Mouse (Mus musculus) granulocyte monocyte progenitor cell, adult 5-6 weeks (primary cell): ENCODE data around the gene Gm17555. TPM values are rescaled to one million over a fixed set of nuclear protein-coding genes. Genes with fewer than 3 reads are reported as not detected.

Experiments
- total RNA-seq, 2 experiments: library from RNA; stranded (forward) in 1 of 2; stranded (reverse) in 1 of 2; fragments of 200-712, 200-1000 nt in 1 of 2; fragments of >200 nt in 1 of 2; fragmentation: Nextera tagmentation in 1 of 2; gene quantifications; 2 replicates each; pipeline ENCODE4 v1.2.3; 2014 to 2017

The Gm17555 gene
- total RNA-seq, 2 experiments from 2014 or later = not detected

Other genes with a start within 250 kb of the Gm17555 start
- not detected in 2 replicates for gene Fgf7, start 180.4 kb upstream of the Gm17555 start, total RNA-seq (2014; fragmentation: Nextera tagmentation)
- gene Fgf7, start 180.4 kb upstream of the Gm17555 start, total RNA-seq (2017) = not detected in 2 replicates
- not detected in 2 replicates for gene Fam227b, start 63.1 kb upstream of the Gm17555 start, total RNA-seq (2014; fragmentation: Nextera tagmentation)
- gene Fam227b, start 63.1 kb upstream of the Gm17555 start, total RNA-seq (2017) = not detected in 2 replicates
- gene Dtwd1, start 63.0 kb upstream of the Gm17555 start, total RNA-seq (2014; fragmentation: Nextera tagmentation) = 13.6 and 22.2 TPM in 2 replicates
- 17.0 and 22.9 TPM in 2 replicates for gene Dtwd1, start 63.0 kb upstream of the Gm17555 start, total RNA-seq (2017)